Mouse (Mus musculus) CH12F3 (cell line): Measurements from ENCODE around the gene Gxylt1.

Experiments used
- in situ Hi-C: fragments of 300-500 bp; cut with MboI; formaldehyde crosslinking; loops from 2 replicates; pipeline ENCODE4 v1.14.3; 2020; ENCODE audit warnings: low sequenced_read_pairs

Gene Gxylt1

GRCm38 (mm10) chr15:93191387-93192145 lies 83.4 kb downstream of the Gxylt1 start:
- in situ Hi-C loops: no loop called here
